Mouse (Mus musculus) small intestine, adult 2 months (tissue): ENCODE results near the gene Pf4.

ENCODE experiments used
- CTCF ChIP-seq: fragments of 200-500 bp; IDR thresholded peaks from 2 replicates; pipeline ENCODE4 v1.5.1; 2012; ENCODE audit warnings: low read depth, mild to moderate bottlenecking, control low read depth, inconsistent platforms, low read length, moderate library complexity, mixed read lengths; ENCODE audit not compliant: insufficient replicate concordance, insufficient read length; ENCODE audit errors: extremely low read depth
- POLR2A ChIP-seq: fragments of 200-500 bp; IDR thresholded peaks from 2 replicates; pipeline ENCODE4 v1.6.1; 2012; ENCODE audit warnings: low read depth, mild to moderate bottlenecking, control low read depth, inconsistent platforms, low read length, moderate library complexity

- no peak for TF ChIP-seq CTCF
- no peak for TF ChIP-seq POLR2A
Measured at GRCm38 (mm10) chr5:90771369-90771768, 866 bp upstream of the Pf4 start.
